22 mouse cellular contexts compared by ENCODE assay signal in genomic region chr3:88074351-88074750, GRCm38 (mm10). TPM values are rescaled to one million over a fixed set of nuclear protein-coding genes. Genes with fewer than 3 reads are reported as not detected.
A peak's percentile ranks its signal among the peaks of the same experiment; 100 is the strongest.
DNase-seq lines count a peak whose midpoint lies in the region; ATAC-seq lines count a peak whose summit lies in the region.
"Had no signal": no experiment of that assay in that cellular context is flagged by ENCODE, and none has a peak within 500 bp of the region (broad histone marks: within the 10 kb centered on the region; RNA-seq: fewer than 3 reads in every experiment).

No protein-coding gene starts in this region.

- H3K4me2 ChIP-seq in hindbrain, embryonic 13.5 days = no peak overlapping the region
- H3K4me2 ChIP-seq in hindbrain, embryonic 11.5 days (replicated peaks; ENCODE audit: low read depth, low read length) = no peak overlapping the region

- ATAC-seq in hindbrain, embryonic 13.5 days (ENCODE audit: low FRiP score) = no peak
- no peak for ATAC-seq in hindbrain, embryonic 11.5 days (ENCODE audit: low FRiP score)
- ATAC-seq: activated CD4-positive, CD25-positive, alpha-beta regulatory T cell, adult 4 months; CD4-positive, CD25-positive, alpha-beta regulatory T cell, adult 4 months; Patski had no signal

- H3K9ac ChIP-seq in hindbrain, embryonic 13.5 days = 0 out of 2 replicates have a peak overlapping the region, but pooled peaks have one; percentile 9
- H3K9ac ChIP-seq in hindbrain, embryonic 11.5 days (ENCODE audit: low read depth, low read length) = no peak overlapping the region

- H3K27ac ChIP-seq in hindbrain, embryonic 13.5 days = no peak overlapping the region
- no peak overlapping the region for H3K27ac ChIP-seq in hindbrain, embryonic 11.5 days (ENCODE audit: low read depth, low read length)

- WGBS in hindbrain, embryonic 13.5 days = 79% methylated on average over 2 of the region's 2 CpGs
- 72% methylated on average over 2 of the region's 2 CpGs for WGBS in hindbrain, embryonic 11.5 days

- peaks cover 25% of the 10 kb centered on the region for H3K27me3 ChIP-seq in hindbrain, embryonic 13.5 days
- H3K27me3 ChIP-seq in hindbrain, embryonic 11.5 days (ENCODE audit: control insufficient read depth, insufficient read depth, low read length) = no peaks in the 10 kb centered on the region; the same call in 1 of the 2 replicates

- H3K36me3 ChIP-seq in hindbrain, embryonic 13.5 days = no peaks in the 10 kb centered on the region
- H3K36me3 ChIP-seq in hindbrain, embryonic 11.5 days (ENCODE audit: control insufficient read depth, insufficient read depth, low read length) = no peaks in the 10 kb centered on the region
- H3K36me3 ChIP-seq: G1E had no signal

- peak; percentile 64 to 77 for DNase-seq in cerebellum, postnatal 10 days
- DNase-seq in cerebellum, postnatal 4 days (ENCODE audit: low spot score in 2 of 2) = no peak
- DNase-seq in cerebellum, postnatal 14 days = peak; percentile 39 to 65
- DNase-seq in cerebellum, adult 11-12 months = no peak
- no peak for DNase-seq in hindbrain, embryonic 11.5 days (ENCODE audit: low spot score)
- DNase-seq: adrenal gland, adult 2 months; adrenal gland, adult 8-10 months; adrenal gland, postnatal 10 days; adrenal gland, postnatal 14 days; adrenal gland, postnatal 25 days; adrenal gland, postnatal 36 days; B cell, adult 2 months; cerebellum, adult 11 months; cerebellum, adult 18-20 months had no signal

- no peak overlapping the region for H3K4me3 ChIP-seq in hindbrain, embryonic 13.5 days
- H3K4me3 ChIP-seq in hindbrain, embryonic 11.5 days (ENCODE audit: low read depth, low read length) = no peak overlapping the region

- H3K9me3 ChIP-seq in hindbrain, embryonic 13.5 days = no peaks in the 10 kb centered on the region
- H3K9me3 ChIP-seq in hindbrain, embryonic 11.5 days (ENCODE audit: control insufficient read depth, low read length) = no peaks in the 10 kb centered on the region
- H3K9me3 ChIP-seq: G1E had no signal

- H3K4me1 ChIP-seq in hindbrain, embryonic 13.5 days (replicated peaks) = no peaks in the 10 kb centered on the region
- no peaks in the 10 kb centered on the region for H3K4me1 ChIP-seq in hindbrain, embryonic 11.5 days (replicated peaks; ENCODE audit: control insufficient read depth, insufficient read depth, low read length)

RNA-seq across cellular contexts. Expression of gene Ttc24, which starts 3.8 kb away (rescaled TPM):
- not detected in 2 replicates for polyA plus RNA-seq in hindbrain, embryonic 13.5 days (2015; fragmentation: Nextera tagmentation; extraction: Ambion mirVana)
- not detected in 2 replicates for polyA plus RNA-seq in hindbrain, embryonic 11.5 days (2014; fragmentation: Nextera tagmentation; extraction: Ambion mirVana)
- polyA plus RNA-seq: activated CD4-positive, CD25-positive, alpha-beta regulatory T cell, adult 4 months; adrenal gland, adult 2 months; brain, embryonic 14.5 days; C2C12; CD4-positive, CD25-positive, alpha-beta regulatory T cell, adult 4 months; cerebellum, adult 2 months; G1E; Patski had no signal

RNA-seq across cellular contexts. Expression of gene Iqgap3, which starts 7.4 kb away (rescaled TPM):
- polyA plus RNA-seq in hindbrain, embryonic 13.5 days (2015; fragmentation: Nextera tagmentation; extraction: Ambion mirVana) = 3.2 and 3.6 TPM in 2 replicates
- 10.5 and 13.5 TPM in 2 replicates for polyA plus RNA-seq in hindbrain, embryonic 11.5 days (2014; fragmentation: Nextera tagmentation; extraction: Ambion mirVana)

RNA-seq across cellular contexts. Expression of gene Naxe, which starts 16.1 kb away (rescaled TPM):
- 151 and 163 TPM in 2 replicates for polyA plus RNA-seq in hindbrain, embryonic 13.5 days (2015; fragmentation: Nextera tagmentation; extraction: Ambion mirVana)
- polyA plus RNA-seq in hindbrain, embryonic 11.5 days (2014; fragmentation: Nextera tagmentation; extraction: Ambion mirVana) = 133 and 138 TPM in 2 replicates

RNA-seq across cellular contexts. Expression of gene Gpatch4, which starts 31.4 kb away (rescaled TPM):
- polyA plus RNA-seq in hindbrain, embryonic 13.5 days (2015; fragmentation: Nextera tagmentation; extraction: Ambion mirVana) = 27.4 and 30.6 TPM in 2 replicates
- polyA plus RNA-seq in hindbrain, embryonic 11.5 days (2014; fragmentation: Nextera tagmentation; extraction: Ambion mirVana) = 34.4 and 37.4 TPM in 2 replicates

RNA-seq across cellular contexts. Expression of gene Hapln2, which starts 47.0 kb away (rescaled TPM):
- 0.47 and 0.56 TPM in 2 replicates for polyA plus RNA-seq in hindbrain, embryonic 13.5 days (2015; fragmentation: Nextera tagmentation; extraction: Ambion mirVana)
- polyA plus RNA-seq in hindbrain, embryonic 11.5 days (2014; fragmentation: Nextera tagmentation; extraction: Ambion mirVana) = not detected in 2 replicates
- polyA plus RNA-seq: activated CD4-positive, CD25-positive, alpha-beta regulatory T cell, adult 4 months; C2C12; G1E had no signal

Comparison
In these comparisons a context has a peak if more than half of its experiments do, and no peak if none do; other contexts are left out.
1. DNase-seq: peak in cerebellum, postnatal 10 days (2 of 2) and cerebellum, postnatal 14 days (2 of 2); none in cerebellum, postnatal 4 days (0 of 2), cerebellum, adult 11-12 months (single experiment) and hindbrain, embryonic 11.5 days (single experiment).